Mouse (Mus musculus) neural tube, embryonic 11.5 days (tissue): ENCODE measurements around the gene Rpgr. TPM values are rescaled to one million over a fixed set of nuclear protein-coding genes. Genes with fewer than 3 reads are reported as not detected.

Source experiments
- ATAC-seq: fragments of 200-750 bp; cut with Nextera tagmentation; 2 replicates; pipeline ENCODE4 v1.8.0; 2017; ENCODE audit warnings: moderate number of reproducible peaks, mild to moderate bottlenecking, moderate TSS enrichment, moderate library complexity; ENCODE audit not compliant: insufficient read depth, low FRiP score, low TSS enrichment
- DNase-seq: peaks from one replicate; pipeline ENCODE4 v3.0.0-alpha.2; 2015; ENCODE audit warnings: low spot score
- H3K27ac ChIP-seq: fragments of 300-500 bp; sonication (generic); 2 replicates; pipeline ENCODE4 v1.5.1; 2014; ENCODE audit warnings: low read depth, mild to moderate bottlenecking, low read length
- H3K27me3 ChIP-seq: fragments of 300-500 bp; sonication (generic); 2 replicates; pipeline ENCODE4 v1.6.1; 2014; ENCODE audit warnings: mild to moderate bottlenecking, low read length, mixed read lengths; ENCODE audit not compliant: control insufficient read depth, insufficient read depth
- H3K36me3 ChIP-seq: fragments of 300-500 bp; sonication (generic); 2 replicates; pipeline ENCODE4 v1.6.1; 2014; ENCODE audit warnings: mild to moderate bottlenecking, low read length, moderate library complexity, mixed read lengths; ENCODE audit not compliant: control insufficient read depth, insufficient read depth
- H3K4me1 ChIP-seq: fragments of 300-500 bp; sonication (generic); 2 replicates; pipeline ENCODE4 v1.6.1; 2014; ENCODE audit warnings: low read length, mixed read lengths; ENCODE audit not compliant: control insufficient read depth, insufficient read depth
- H3K4me2 ChIP-seq: fragments of 300-500 bp; sonication (generic); 2 replicates; pipeline ENCODE4 v1.6.1; 2014; ENCODE audit warnings: low read depth, mild to moderate bottlenecking, moderate library complexity
- H3K4me3 ChIP-seq: fragments of 300-500 bp; sonication (generic); 2 replicates; pipeline ENCODE4 v1.5.1; 2014; ENCODE audit warnings: low read depth, low read length
- H3K9ac ChIP-seq: fragments of 300-500 bp; sonication (generic); 2 replicates; pipeline ENCODE4 v1.6.1; 2014; ENCODE audit warnings: mild to moderate bottlenecking, low read length
- H3K9me3 ChIP-seq: fragments of 300-500 bp; sonication (generic); 2 replicates; pipeline ENCODE4 v1.6.1; 2016; ENCODE audit warnings: low read length; ENCODE audit not compliant: control insufficient read depth
- WGBS: fragments of 180-500 bp; shearing (Covaris S2); extraction: QIAGEN DNeasy Blood & Tissue Kit; methylation state at CpG from one replicate; pipeline ENCODE4 v1.1.7; 2014; 5-methylcytosine and 5-hydroxymethylcytosine counted together
- polyA plus RNA-seq: library from polyadenylated mRNA; unstranded; fragments of >200 nt; fragmentation: Nextera tagmentation; extraction: Ambion mirVana; gene quantifications from 2 replicates; pipeline ENCODE4 v1.2.1, GENCODE M21; 2014

Rpgr gene
- polyA plus RNA-seq, 1 experiment from 2014 or later, result 35.0 TPM

DNA sequence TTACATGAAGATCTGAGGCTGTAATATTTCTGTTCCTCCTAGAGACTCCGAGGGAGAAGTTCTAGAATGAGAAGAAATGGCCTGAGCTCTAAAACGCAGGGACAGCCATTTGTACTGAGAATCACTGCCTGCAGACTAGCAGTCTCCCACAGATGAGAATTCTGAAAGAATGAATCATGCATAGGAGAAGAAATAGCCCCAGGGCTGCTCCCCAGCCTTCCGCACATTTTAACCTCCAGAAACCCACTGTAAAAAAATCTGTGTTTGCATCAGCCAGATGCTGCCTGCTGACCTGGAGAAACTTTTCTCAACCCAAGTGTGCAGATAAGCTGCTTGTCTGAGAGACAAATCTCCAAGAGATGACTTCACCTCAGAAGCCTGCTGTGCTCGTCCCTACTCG, 111.2 kb downstream of the Rpgr start:
- ATAC-seq, result no peak
- no peak overlapping the region for H3K4me3 ChIP-seq
- H3K36me3 ChIP-seq, result no peaks in the 10 kb centered on the region
- no peak overlapping the region for H3K4me2 ChIP-seq
- WGBS, result 47% methylated on average over 5 of the region's 5 CpGs
- no peak for DNase-seq
- H3K9me3 ChIP-seq, result no peaks in the 10 kb centered on the region
- no peaks in the 10 kb centered on the region for H3K27me3 ChIP-seq
- no peak overlapping the region for H3K27ac ChIP-seq
- H3K4me1 ChIP-seq, result no peaks in the 10 kb centered on the region
- H3K9ac ChIP-seq, result no peak overlapping the region

DNA sequence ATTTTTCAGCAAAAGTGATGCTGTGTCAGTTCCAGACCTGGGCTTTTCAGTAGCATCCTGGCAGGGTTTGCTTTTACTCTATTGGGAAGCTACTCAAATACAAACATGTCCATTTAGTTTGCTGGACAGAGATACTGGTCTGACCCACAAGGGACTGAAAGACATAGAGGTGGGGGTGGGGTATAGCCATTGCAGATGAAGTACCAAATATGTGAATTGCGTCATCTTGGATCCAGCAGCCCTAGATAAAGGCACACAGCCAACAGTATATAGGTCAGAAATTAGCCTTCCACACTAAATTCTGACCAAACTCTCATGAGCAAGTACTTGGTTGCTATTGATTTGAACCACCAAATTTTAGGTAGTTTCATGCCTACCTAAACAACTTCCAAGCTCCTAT, 114.0 kb downstream of the Rpgr start:
- no peak overlapping the region for H3K9ac ChIP-seq
- no peak overlapping the region for H3K4me3 ChIP-seq
- H3K4me1 ChIP-seq, result no peaks in the 10 kb centered on the region
- H3K4me2 ChIP-seq, result no peak overlapping the region
- H3K9me3 ChIP-seq, result no peaks in the 10 kb centered on the region
- H3K36me3 ChIP-seq, result no peaks in the 10 kb centered on the region
- WGBS, result 92% methylated on average over 1 of the region's 1 CpGs
- DNase-seq (no peak), ATAC-seq (no peak)
- no peaks in the 10 kb centered on the region for H3K27me3 ChIP-seq
- H3K27ac ChIP-seq, result no peak overlapping the region

DNA sequence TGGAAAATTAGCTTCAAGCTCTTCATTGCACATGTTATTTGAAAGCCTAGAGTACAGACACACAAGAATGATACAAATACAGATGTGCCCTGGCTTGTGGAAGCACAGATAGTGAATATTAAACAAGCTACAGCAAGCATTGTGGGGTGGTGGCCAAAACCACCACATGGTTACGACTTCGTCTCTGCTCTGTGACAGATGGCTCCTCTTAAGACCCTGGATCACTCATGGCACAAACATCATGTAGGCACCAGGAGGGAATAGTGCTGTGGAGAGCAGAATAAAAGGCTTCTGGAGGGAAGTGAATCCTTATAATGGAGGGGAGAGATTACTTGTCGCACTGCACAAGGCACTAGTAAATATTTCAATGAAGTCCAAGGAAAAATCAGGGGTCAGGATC, 120.9 kb downstream of the Rpgr start:
- H3K27me3 ChIP-seq, result no peaks in the 10 kb centered on the region
- WGBS, result 70% methylated on average over 3 of the region's 3 CpGs
- H3K9ac ChIP-seq, result no peak overlapping the region
- no peak overlapping the region for H3K4me3 ChIP-seq
- no peak overlapping the region for H3K27ac ChIP-seq
- H3K4me2 ChIP-seq, result no peak overlapping the region
- ATAC-seq (no peak), DNase-seq (no peak)
- H3K9me3 ChIP-seq, result no peaks in the 10 kb centered on the region
- no peaks in the 10 kb centered on the region for H3K36me3 ChIP-seq
- no peaks in the 10 kb centered on the region for H3K4me1 ChIP-seq

DNA sequence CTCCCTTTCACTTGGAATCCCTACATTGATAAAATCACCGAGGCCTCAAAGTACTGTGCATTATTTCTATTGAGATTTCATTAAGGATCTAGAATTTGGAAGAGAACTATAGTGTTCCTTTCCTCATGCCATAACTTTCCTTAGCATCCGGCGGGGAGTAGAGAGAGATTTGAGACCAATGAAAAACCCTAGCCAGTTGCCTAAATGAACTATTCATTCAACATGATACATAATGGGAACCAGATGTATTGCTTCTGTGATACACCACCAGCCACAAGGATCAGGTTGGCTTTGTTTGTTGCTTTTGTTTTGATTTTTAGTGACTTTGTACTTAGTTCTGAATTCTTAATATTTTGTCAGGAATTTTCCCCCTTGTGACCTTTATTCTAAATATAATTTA, 136.3 kb downstream of the Rpgr start:
- ATAC-seq (no peak), DNase-seq (no peak)
- H3K9ac ChIP-seq, result no peak overlapping the region
- no peaks in the 10 kb centered on the region for H3K36me3 ChIP-seq
- no peak overlapping the region for H3K4me2 ChIP-seq
- no peaks in the 10 kb centered on the region for H3K4me1 ChIP-seq
- H3K27ac ChIP-seq, result no peak overlapping the region
- 63% methylated on average over 3 of the region's 3 CpGs for WGBS
- H3K9me3 ChIP-seq, result no peaks in the 10 kb centered on the region
- H3K4me3 ChIP-seq, result no peak overlapping the region
- H3K27me3 ChIP-seq, result no peaks in the 10 kb centered on the region

DNA sequence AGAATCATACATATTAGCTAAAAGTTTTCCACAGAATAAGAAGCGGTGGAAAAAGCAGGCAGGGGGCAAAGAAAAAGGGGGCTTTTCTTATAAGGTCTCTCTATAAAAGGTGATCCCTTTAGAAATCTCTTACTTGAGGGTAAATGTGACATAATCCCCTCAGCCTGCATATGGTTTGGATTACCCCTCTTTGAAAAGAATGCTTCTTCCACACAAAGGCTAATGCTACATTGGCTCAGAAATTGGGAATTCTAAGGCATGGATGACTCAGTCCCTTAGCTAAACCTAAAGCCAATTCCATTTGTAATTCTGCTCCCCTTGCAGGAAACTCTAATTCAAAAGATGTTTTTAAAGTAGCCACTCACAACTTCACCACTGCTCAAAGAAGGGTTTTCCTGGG, 136.7 kb downstream of the Rpgr start:
- DNase-seq, result no peak
- Histone ChIP-seq H3K9me3 (no peaks in the 10 kb centered on the region), H3K27ac (no peak overlapping the region), H3K4me2 (no peak overlapping the region), H3K4me1 (no peaks in the 10 kb centered on the region), H3K9ac (no peak overlapping the region), H3K27me3 (no peaks in the 10 kb centered on the region), H3K36me3 (no peaks in the 10 kb centered on the region), H3K4me3 (no peak overlapping the region)
- ATAC-seq, result no peak
- WGBS, result 59% methylated on average over 1 of the region's 1 CpGs

DNA sequence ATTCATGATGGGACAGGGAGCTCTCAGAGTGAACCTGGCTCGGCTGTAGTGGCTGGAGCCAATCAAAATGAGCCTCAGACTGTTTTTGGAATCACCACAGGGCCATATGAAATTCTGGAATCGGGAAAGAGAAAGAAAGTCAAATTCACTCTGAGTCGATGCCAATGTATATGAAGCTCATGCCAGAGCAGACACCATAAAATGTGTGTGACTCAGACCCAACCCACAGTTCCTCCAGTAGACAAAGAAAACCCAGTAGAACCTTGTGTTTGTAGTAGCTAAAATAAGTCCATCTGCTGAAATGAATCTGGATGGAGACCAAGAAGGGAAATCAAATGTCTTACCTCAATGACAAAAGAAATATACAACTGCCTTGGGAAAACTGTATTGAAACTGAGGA, 142.8 kb downstream of the Rpgr start:
- no peak overlapping the region for H3K4me3 ChIP-seq
- H3K4me1 ChIP-seq, result no peaks in the 10 kb centered on the region
- no peaks in the 10 kb centered on the region for H3K36me3 ChIP-seq
- DNase-seq (no peak), ATAC-seq (no peak)
- no peak overlapping the region for H3K4me2 ChIP-seq
- H3K9me3 ChIP-seq, result no peaks in the 10 kb centered on the region
- WGBS, result 83% methylated on average over 3 of the region's 3 CpGs
- no peak overlapping the region for H3K9ac ChIP-seq
- no peak overlapping the region for H3K27ac ChIP-seq
- no peaks in the 10 kb centered on the region for H3K27me3 ChIP-seq

DNA sequence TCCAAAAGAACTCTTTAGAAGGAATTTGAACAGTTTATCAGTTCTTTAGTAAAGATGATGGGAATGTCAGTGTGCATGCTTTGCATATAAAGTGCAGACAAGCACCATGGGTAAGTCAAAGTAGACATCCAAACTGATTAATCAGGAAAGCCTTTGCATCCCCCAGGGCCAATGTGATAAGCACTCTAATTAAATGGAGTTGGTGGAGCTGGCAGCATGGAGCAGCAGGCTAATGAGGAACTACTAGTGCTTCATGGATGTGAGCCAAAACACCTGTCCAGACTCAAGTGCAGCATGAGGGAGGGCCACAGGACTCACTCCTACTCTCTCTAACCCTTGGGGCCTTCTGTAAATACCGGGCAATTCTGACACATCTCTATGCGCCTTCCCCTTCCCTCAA, 145.2 kb downstream of the Rpgr start:
- H3K36me3 ChIP-seq, result no peaks in the 10 kb centered on the region
- ATAC-seq (no peak), DNase-seq (no peak)
- H3K27me3 ChIP-seq, result no peaks in the 10 kb centered on the region
- H3K4me3 ChIP-seq, result no peak overlapping the region
- no peak overlapping the region for H3K9ac ChIP-seq
- 69% methylated on average over 2 of the region's 2 CpGs for WGBS
- no peaks in the 10 kb centered on the region for H3K9me3 ChIP-seq
- H3K4me1 ChIP-seq, result no peaks in the 10 kb centered on the region
- no peak overlapping the region for H3K27ac ChIP-seq
- H3K4me2 ChIP-seq, result no peak overlapping the region

DNA sequence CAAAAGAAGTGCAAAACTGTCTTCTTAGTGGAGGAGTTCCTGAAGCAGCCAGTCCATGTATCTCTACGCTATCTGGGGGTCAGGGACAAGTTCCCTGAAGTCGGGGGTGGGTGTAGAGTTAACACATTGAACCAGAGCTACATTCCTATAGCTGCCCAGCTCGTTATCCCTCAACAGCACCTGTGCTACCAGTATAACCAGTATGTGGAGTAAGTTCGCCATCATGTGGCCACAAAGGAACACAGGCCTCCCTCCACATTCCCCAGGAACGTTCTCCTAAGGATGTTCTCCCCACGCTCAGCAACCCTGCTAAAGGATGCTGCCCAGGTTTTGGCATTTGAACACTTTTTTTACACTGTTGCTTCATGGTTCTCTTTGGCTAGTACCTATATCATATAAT, 146.0 kb downstream of the Rpgr start:
- WGBS, result 22% methylated on average over 6 of the region's 6 CpGs
- ATAC-seq, result no peak

DNA sequence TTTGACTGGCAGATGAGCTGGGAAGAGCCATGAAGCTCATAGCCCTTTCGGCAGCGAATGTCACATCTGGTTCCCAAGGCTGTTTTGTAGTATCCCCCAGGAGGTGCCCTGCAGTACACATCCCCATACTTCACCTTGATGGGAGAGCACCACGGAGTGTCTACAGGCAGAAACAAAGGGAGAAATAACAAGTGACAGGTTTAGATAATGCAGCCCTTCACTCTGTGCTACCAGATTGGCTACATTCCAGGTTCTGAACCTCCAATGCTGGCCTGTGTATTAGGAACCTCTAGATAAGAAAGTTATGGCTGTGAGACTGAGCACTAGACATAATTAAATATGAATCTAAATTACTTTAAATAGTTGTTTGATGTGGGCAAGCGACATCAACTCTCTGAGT, 147.3 kb downstream of the Rpgr start:
- 75% methylated on average over 4 of the region's 4 CpGs for WGBS
- Histone ChIP-seq H3K9me3 (no peaks in the 10 kb centered on the region), H3K36me3 (no peaks in the 10 kb centered on the region), H3K9ac (no peak overlapping the region), H3K27me3 (no peaks in the 10 kb centered on the region), H3K4me2 (no peak overlapping the region), H3K4me3 (no peak overlapping the region), H3K27ac (no peak overlapping the region), H3K4me1 (no peaks in the 10 kb centered on the region)
- ATAC-seq, result no peak
- DNase-seq, result no peak

More for the DNA sequence above, 146.0 kb downstream of the Rpgr start:
- Histone ChIP-seq H3K27ac (no peak overlapping the region), H3K4me1 (no peaks in the 10 kb centered on the region), H3K27me3 (no peaks in the 10 kb centered on the region), H3K9ac (no peak overlapping the region), H3K4me2 (no peak overlapping the region), H3K4me3 (no peak overlapping the region), H3K36me3 (no peaks in the 10 kb centered on the region), H3K9me3 (no peaks in the 10 kb centered on the region)
- peak; percentile 13 for DNase-seq
